Mouse (Mus musculus) layer of hippocampus, adult 11-12 months (tissue): ENCODE data around the gene Shisa9.

ENCODE experiments used
- DNase-seq: peaks from one replicate; pipeline ENCODE4 v3.0.0; 2022; ENCODE audit warnings: low spot score

The Shisa9 gene

DNA sequence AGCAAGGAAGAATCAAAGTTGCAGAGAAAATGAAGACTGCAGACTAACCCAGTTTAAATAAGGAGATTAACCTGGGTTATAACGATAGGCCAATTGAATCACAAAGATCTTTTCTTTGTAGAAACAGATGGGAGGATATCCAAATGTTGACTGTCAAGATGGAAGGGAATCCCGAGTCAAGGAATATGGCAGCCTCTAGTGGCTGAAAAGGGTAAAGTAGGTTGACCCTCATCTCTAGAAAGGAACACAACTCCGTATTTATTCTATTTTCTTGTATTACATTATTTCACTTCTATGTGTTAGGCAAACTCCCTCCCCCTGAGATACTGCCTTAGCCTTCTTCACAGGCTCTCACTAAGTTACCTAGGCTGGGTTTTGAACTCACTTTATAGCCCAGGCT lies 217.3 kb downstream of the Shisa9 start:
- peak; percentile 33 for DNase-seq

DNA sequence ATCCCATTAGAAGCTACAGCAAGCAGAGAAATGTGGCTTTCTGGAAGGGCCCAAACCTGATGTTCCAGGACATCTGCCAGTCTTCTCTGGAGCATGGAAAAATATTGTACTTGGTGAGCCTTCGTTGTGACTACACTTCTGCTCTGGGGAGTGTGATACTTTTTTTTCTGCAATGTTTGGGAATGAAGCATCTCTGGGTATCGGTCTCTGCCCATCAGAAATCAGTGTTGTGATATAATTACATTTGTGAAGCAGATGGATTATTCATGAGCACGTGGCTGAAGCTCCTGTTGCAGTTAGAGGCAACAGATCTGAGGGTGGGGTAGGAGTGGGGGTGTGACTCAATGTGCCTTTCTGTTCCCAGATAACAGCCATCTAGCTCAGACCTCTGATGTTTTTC lies 218.2 kb downstream of the Shisa9 start:
- peak; percentile 59 for DNase-seq

DNA sequence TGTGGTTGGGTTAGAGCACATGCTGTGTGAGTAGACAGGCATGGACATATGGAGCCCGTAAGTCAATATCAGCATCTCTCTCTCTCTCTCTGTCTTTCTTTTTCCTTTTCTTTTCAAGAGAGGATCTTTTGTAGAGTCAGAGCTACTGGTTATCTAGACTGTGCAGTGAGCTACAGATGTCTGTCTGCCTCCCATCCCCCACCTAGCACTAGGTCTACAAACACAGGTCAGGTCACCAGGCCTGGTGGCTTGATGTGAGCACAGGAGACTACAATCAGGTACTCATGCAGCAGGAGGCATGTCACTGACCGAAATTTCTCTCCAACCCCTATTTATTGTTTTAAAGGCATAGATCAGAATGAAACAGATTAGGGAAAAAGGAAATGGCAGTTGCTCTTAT lies 219.1 kb downstream of the Shisa9 start:
- DNase-seq = no peak

DNA sequence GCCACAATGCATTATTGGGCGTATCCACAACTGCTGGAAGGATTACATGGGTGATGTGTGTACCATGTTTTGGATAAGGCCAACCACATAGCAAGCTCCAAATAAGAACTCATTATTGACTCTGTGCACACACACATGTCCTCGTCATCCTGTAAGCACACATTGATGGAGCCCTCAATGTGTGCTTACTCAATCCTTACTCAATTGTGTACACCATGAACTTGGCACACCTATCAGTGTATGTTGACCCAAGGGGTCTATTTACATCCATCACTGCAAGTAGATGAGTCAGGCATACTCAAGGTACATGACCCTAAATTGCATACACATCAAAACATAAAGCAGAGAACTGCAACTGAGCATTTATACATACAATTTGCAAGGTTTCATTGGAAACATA lies 220.5 kb downstream of the Shisa9 start:
- DNase-seq = no peak

DNA sequence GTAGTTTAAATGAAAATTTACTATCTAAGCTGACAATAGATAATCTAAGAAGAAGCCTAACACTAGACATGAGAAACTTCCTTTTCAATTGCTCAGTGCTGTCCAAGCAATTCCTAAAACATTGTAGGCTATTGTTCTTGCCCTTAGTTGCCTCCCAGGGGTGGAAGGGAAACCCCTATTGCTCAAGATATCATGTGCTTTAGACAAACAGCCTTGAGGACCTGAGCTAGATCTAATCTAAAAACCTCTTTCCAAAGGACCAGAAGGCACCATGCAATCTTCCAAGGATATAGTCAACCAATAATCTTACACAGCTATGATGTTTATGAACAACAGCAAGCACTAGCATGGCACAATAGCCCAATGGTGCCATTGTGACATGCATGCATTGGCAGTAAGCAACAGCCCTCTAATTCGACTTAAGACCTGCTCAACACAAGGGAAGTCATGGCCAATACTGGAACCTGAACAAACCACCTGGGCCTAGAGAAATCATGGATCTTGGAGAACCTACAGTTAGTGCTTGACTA lies 222.6 kb downstream of the Shisa9 start:
- no peak for DNase-seq

DNA sequence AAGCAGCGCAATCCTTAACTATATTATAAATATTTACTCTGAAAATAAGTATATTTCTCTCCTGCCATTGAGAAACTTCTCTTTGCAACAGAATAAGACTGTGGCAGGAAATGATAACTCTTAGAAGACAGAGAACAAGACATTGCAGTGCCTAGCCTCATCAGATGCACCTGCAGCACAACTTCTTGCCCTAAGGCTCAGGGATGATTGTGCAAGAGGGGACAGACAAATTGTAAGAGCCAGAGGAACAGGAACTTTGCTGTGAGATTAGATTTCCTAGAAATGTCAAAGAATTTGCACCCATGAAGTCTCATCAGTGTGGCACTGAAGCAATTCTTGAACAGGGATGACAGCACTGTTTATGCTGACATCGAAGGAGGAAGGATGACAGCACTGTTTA lies 223.0 kb downstream of the Shisa9 start:
- DNase-seq = no peak

DNA sequence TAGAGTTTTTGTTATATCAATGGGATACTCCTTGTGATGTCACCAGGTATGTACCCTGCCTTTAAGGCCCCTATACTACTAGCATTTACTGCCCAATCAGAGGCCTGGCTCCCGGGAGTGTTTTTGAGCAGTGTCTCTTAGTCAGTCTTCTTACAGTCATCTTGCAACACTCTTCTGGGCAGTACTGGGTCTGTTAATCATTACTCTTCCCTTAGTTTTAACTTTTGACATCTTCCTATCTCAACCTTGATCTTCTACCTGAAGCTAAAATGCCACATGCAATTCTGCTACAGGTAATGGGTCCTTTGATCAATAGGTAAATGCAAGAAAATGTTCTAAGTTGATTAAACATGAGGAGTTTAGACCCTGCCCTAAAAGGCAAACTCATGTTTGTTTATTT lies 225.4 kb downstream of the Shisa9 start:
- DNase-seq = no peak

DNA sequence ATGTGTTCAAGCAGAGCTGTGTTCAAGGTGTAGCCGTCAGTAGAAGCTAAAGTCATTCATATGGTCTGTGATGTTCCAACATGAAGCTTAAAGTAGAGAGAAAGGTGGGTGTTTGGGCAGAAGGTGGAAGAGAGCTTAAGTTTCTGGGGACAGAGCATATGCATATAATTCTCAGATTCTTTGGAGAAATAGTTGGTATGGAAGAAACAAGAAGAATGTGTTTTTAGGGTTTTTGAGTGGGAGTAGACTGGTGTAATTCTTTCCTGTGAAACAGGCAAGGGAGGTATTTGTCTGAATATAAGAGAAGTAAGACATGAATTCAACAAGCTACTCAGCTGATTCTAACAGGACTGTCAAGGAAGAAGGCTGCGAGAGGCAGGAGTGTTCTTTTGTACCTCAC lies 225.9 kb downstream of the Shisa9 start:
- no peak for DNase-seq

DNA sequence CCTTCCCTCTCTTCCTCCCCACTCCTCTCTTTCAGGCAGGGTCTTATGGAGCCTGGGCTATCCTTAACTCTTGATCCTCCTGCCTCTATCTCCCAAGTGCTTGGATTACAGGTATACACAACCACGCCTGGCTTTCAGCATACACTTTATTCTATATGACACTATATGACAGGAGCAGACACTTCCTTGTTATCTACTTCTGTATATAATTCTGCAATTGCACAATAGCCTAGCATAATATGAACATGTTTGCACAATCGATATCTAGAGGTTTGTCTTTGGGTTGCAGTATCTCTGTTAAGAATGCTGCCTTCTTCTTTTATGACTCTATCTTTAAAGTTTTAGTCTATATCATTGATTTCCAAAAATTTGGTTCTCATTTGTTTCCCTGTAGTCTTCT lies 230.1 kb downstream of the Shisa9 start:
- DNase-seq = no peak

DNA sequence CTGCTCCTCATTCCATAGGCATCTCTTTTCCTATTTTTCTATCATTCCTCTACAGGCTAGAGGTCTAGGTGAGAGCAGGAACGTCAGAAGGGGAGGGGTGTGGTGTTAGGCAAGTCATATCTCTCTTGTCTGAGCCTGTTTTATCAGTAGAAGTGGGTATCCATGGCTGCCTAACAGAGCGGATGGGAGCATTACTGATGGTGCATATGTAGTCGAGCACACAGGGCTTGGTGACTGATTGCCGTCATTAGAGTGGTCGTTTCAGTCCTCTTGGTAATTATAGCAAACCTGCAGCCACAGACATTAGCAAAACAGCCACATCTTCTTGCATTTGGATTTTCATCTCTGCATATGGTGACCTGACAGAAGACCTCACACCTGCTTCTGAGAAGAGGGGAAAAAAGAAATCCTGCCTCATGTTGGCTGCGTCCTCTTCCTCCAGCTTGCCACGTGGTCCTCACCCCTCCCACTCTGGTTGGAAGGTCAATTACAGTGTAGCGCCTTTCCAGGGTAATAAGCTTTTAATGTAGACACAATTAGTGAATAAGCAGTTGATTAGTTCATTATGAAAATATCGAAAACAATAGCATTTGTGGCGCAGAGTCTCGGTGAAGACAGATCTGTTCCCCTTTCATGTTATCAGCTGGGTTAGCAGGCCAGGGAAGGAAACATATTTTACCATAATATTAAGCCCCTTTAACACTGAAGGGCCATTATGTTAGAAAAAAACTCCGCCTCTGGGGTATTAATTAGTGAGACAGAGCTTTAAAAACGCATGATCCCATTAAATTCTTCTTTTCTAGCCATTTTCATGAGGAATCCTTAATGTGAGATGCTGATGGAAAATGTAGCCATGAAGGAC lies 233.6 kb downstream of the Shisa9 start:
- DNase-seq = no peak

DNA sequence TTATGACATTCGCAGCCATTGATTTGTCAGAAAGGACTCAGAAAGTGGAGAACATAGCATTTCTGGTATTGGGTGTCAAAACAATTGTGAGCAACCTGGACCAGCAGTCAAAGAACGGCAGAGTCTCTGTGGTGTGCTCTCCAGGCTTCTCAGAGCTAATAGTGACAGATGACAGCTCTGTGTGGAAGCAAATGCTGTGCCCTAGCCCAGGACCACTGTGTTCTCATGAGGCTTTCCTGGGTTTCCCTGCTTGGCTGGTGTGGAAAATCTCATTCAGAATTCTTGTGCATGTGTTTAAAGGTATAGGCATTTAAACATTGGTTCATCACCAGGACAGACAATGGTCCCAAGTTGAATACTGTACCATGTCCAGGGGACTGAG lies 234.2 kb downstream of the Shisa9 start:
- no peak for DNase-seq

DNA sequence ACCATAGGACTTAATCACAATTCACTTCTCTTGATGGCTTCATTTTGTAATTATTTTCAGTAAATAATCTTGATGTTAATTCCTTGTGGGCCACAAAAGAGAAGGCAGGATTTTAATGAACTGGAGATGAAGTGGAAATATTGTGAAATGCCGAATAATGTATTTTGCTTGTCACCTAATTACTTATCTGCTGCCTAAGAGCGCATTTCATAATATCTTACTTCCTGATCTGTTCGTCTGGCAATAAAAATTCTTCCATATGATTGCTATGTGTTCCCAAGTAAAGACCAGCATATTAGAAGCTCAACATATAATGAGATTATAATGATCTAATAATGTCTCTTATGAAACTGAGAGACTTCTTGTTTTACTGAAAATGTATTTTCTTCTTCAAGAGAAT lies 235.9 kb downstream of the Shisa9 start:
- DNase-seq = no peak

DNA sequence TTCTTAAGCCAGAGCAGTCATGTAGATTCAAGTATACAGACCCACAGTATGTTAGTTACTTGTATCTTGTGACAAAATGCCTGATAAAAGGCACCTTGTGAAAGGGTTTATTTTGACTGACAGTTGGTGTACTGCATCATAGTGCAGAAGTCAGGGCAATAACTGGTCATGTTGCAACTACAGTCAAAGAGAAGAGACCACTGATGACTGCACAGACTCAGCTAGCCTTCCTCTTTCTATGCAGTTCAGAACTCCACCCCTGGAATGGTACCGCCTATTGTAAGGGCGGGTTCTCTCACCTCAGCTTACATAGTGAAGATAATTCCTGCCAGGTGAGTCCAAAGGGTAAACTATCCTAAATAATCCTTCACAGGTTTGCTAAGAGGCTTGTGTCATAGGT lies 239.6 kb downstream of the Shisa9 start:
- no peak for DNase-seq

DNA sequence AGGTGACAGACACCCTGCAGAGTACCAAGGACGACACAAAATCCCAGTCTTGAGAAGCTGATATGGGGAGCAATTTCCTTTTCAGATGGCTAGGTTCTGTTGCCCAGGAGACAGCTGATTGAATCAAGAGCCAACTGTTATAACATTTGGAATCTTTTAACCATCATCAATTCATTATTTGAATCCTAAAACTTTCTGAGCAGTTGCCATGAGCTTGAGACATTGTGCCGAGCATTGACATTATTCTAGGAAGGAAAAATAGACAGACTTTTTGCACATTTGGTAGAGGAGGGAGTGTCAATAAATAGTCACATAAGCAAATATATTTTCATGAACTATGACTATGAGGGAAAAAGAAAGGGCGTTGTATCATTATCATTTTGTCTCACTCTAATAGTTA lies 243.0 kb downstream of the Shisa9 start:
- DNase-seq = no peak

DNA sequence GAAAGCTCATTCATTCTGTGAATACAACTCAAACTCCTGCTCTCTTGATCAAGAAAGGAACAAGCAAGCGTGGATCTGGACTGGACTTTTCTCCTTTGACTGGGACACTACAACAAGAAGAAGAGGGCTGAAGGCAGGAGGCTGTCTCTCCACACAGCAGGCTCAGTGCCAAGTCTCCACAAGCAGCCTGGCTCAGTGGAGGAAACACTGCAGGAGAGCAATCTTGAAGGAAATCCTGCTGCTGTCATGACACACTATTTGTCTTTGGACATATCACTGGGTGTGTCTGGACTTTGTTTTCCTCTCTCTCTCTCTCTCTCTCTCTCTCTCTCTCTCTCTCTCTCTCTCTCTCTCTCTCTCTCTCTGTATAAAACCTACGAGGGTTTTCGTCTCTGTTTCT lies 249.4 kb downstream of the Shisa9 start:
- no peak for DNase-seq

DNA sequence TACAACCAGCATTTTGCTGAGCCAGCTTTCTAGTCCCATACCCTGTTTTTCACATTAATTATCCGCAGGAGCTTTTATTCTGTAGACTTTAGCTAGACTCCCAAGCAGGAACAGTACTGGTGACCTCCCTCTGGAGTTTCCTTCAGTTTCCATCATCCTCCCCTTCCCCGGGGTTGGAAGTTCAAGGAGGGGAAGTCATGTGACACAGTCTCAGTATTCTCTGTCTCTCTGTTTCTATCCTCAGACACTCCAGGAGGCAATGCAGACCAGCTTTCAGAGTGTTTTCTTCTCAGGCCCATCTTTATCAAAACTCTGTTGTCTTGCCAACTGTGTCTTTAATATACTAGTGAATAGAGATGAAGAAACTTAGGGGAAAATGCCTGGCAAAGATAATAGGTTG lies 250.4 kb downstream of the Shisa9 start:
- DNase-seq = no peak

DNA sequence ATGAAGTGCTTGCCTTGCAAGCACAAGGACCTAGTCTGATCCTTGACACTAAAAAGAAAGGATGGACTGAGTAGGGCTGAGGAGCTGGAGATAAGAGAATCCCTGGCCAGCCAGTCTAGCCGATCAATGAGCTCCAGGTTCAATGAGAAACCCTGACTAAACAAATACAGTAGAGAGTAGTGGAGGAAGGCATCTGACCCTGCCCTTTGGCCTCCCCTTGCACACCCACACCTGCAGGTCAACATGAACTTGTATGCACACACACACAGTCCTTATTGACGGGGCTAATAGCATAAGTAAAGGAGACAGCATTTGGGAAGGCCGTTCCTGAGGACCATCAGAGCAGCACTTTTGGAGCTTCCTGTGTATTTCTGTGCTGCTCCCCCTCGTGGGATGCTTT lies 254.7 kb downstream of the Shisa9 start:
- DNase-seq = no peak

DNA sequence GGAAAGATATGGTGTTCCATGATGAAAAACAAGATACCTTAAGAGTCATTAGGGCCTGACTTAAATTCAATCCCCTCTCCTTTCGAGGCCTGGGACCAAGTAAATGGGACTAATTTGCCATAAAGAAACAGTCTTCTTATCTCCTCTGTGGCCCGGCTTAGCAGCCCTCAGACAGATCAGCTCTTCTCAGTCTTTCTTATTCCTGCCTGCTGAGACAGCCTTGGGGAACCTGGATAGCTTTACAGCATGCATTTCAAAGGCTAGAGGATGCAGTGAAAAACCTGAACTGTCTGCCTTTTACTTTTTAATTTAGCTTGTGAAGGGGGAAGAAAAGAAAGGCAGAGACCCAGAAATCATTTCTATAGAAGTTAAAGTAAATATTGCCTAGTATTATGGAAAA lies 275.4 kb downstream of the Shisa9 start:
- no peak for DNase-seq

DNA sequence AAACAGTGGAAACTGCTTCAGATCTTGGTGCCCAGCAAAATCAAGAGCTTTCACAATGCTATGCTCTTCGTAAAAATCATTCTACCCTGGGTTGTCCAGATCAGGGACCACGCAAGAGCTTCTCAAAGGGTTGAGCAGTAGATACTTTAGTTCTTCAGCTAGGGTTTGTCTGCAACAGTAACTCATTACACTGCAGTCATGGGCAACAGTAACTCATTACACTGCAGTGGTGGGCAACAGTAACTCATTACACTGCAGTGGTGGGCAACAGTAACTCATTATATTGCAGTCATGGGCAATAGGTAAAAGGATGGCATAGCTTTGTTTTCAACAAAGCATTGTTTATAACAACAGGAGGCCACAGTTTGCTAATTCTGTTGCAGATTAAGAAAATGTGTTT lies 281.9 kb downstream of the Shisa9 start:
- no peak for DNase-seq

DNA sequence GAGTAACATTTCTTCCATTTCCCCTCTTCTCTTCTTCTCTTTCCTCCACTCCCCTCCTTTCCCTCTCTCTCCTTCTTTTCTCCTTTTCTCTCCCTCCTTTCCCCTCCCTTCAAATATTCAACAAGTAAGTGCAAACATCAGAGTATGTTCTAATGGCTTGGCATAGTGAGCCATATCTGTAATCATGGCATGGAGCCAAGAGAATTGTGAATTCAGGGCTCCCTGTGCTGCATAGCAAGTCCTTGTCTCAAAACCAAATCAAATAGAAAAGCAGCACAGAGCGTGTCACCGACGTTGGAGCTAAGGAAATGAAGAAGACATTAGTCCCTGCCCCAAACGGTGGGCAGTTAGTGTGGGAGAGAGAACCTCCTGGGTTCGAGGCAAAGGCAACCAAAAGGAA lies 316.6 kb downstream of the Shisa9 start:
- DNase-seq = no peak

DNA sequence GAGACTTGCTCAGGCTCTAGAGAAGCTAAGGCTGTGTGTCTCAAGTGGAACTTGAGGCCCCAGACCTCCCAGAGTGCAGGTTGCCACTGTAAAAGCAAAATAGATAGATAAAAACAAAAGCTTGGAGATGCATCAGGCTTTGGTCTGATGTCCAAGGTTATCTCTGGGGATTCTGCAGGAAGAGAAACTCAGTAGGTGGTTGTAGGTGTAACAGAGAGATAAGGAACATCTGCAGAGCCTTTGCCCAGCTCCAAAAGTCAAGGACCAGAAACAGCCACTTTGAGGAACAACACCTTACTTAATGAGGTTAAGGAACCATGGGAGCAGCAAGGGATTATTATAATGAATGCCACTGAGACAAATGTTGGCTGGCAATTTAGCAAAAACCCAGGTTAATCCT lies 319.5 kb downstream of the Shisa9 start:
- DNase-seq = no peak

DNA sequence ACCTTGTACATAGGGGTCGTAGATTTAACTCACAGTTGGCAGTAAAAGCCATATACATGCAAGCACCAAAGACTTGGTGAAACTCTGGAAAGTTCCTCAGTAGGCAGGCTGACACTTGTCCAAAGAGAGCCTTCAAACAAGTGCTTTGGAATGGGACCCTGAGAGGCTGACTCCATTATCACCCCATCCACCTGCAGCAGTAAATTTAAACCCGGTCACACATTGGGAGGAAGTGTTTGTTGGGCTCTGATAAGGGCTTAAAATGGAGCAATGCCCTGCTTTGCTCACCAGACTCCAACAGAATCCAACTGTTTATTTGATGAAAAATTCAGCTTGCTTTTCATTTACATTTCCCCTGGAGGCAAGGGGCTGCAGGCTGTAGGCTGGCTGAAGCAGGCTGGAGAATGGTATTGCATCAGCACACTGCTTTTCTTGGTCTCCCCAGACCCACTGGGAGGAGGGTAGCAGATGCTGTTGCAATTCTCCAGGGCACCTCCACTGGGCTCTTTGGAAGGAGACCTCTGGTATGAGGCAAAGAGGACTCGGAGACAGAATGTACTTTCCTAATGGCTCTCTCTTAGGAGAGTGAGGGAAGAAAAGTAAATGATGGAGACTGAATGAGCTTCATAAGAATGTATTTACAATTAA lies 323.5 kb downstream of the Shisa9 start:
- no peak for DNase-seq

DNA sequence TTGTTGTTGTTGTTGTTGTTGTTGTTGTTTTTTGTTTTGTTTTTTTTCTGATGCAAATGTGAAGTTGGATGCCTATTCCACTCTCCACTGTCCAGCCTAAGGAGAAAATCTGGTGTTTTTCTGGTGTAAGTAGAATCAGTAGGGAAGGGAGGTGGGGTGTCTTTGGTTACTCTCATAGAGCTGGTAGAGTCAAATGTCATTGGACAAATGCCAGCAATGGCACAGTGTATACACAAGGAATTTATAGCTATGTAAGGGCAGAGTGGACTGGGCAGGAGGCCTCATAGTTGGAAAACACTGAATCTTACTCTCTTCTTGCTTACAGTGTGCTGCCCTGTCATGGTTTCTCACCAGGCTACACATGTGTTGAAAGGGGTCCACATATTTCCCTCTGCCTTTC lies 325.9 kb downstream of the Shisa9 start:
- no peak for DNase-seq

DNA sequence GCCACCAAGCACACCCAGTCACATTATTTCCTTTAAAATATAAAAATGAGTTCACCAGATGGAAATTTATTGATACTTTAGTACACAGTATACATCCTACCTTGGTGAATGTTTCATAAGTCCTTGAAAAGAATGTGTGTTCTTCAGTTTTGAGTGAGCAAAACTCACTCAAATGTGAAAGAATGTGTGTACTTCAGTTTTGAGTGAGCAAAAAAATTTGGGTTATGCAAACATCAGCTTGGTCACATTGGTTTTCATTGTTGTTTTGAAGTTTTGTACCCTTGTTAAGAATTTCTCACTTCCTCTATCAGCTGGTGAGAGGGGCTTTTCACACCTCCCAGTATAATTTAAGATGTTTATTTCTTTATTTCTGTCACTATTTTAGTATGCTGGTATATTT lies 331.7 kb downstream of the Shisa9 start:
- no peak for DNase-seq
